Mouse (Mus musculus): ENCODE results near the gene Tgm4.

The Tgm4 gene

GRCm38 (mm10) chr9:123107186-123107585, 72.7 kb downstream of the Tgm4 start:
- DNase-seq (ENCODE audit: low spot score in 2 of 2) = no peak

- DNase-seq (ENCODE audit: low spot score in 2 of 2) = no peak
These were observed 74.7 kb downstream of the Tgm4 start for GRCm38 (mm10) chr9:123109188-123109587.

GRCm38 (mm10) chr9:123111751-123112221, 77.3 kb downstream of the Tgm4 start:
- no peak for DNase-seq (ENCODE audit: low spot score in 2 of 2)

- peak; percentile 72 to 87 for DNase-seq (ENCODE audit: low spot score in 2 of 2)
These were observed 78.4 kb downstream of the Tgm4 start, which contains the start of the genes Zdhhc3 and Exosc7 for GRCm38 (mm10) chr9:123112805-123113521. Gene Zdhhc3 (minus strand): TSS chr9:123113205. Gene Exosc7 (plus strand): TSS chr9:123113215.

- DNase-seq (ENCODE audit: low spot score in 2 of 2) = no peak
These were observed 79.4 kb downstream of the Tgm4 start for GRCm38 (mm10) chr9:123113931-123114330.

GRCm38 (mm10) chr9:123115566-123115965, 81.0 kb downstream of the Tgm4 start:
- no peak for DNase-seq (ENCODE audit: low spot score in 2 of 2)
